Mouse (Mus musculus): ENCODE results near the gene Zfp708. TPM values are rescaled to one million over a fixed set of nuclear protein-coding genes. Genes with fewer than 3 reads are reported as not detected.

Gene Zfp708
- total and polyA plus RNA-seq, 3 experiments: 0.39 to 0.81 TPM; not detected in 1

DNA sequence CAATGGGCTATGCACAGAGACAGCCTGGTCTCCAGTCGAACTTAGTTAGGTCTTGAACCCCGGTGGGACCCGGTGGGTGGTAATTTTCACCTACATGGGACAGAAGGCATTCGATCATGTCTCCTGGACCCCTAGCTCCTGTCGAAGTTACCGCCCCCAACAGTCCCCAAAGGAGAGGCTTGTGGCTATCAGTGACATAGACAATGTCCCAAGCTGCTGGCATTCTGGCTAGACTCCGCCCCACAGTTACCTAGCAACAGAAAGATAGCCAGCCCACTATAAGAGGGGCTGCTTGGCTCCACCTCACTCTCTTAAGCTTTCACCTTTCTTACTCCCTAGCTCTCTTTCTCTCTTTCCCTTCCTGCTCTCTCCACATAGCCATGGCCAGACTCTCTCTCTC is 35.3 kb downstream of the Zfp708 start:
- TF ChIP-seq CHD2 (IDR thresholded peaks at IDR 0.05; ENCODE audit: low read length) (no peak), MAX (IDR thresholded peaks at IDR 0.05; ENCODE audit: low read length) (no peak), ELF1 (IDR thresholded peaks at IDR 0.05; ENCODE audit: low read depth, low read length) (no peak), TAL1 (IDR thresholded peaks at IDR 0.05; ENCODE audit: low read length) (no peak), ZMIZ1 (IDR thresholded peaks at IDR 0.05; ENCODE audit: low read depth, low read length) (no peak), ZKSCAN1 (IDR thresholded peaks at IDR 0.05; ENCODE audit: low read depth, low read length) (no peak)

DNA sequence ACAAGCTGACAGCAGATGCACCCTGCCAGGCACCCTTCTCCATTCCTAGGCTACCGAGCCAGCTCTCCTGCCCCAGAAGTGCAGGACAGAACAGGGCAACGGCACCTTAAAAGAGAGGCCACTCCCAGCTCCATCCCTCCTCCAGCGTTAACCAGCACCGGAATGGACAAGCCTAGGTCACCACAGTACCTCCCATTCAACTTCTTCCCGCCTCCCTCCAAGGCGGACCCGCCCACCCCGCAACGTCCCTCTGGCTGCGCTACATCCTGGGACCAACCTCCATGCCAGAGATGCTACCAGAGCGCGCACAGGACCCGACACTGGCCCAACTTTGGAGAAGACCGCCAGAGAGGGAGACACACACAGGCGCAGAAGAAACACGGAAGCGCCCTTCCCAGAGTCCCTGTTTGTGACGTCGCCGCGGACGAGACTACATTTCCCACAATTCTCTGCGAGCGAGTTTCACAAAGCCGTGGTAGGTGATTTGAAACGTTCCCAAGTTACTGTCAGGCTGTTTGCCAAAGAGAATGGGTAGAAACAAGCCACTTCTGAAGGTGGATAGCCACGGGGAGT is 36.9 kb downstream of the Zfp708 start, which contains the start of gene Zfp712:
Gene Zfp712 (minus strand): TSS at position 385 of the 573 bp plus-strand sequence.
- peak; percentile 37 for TF ChIP-seq NELFE (IDR thresholded peaks at IDR 0.05; ENCODE audit: low read depth, low read length)
- TF ChIP-seq POLR2AphosphoS2 (IDR thresholded peaks at IDR 0.05; ENCODE audit: low read length): peak; percentile 28; the same call in 1 of the 2 replicates
- TF ChIP-seq POLR2A (IDR thresholded peaks at IDR 0.05; ENCODE audit: control insufficient read depth in 1 of 2, insufficient read depth in 1 of 2, low read depth in 1 of 2, low read length in 2 of 2, poor library complexity in 1 of 2): peak; percentile 37 to 52; a peak in 1 of 4 replicates
- TF ChIP-seq ETS1 (IDR thresholded peaks at IDR 0.05; ENCODE audit: low read depth, low read length): peak; percentile 48
- TF ChIP-seq BHLHE40 (IDR thresholded peaks at IDR 0.05; ENCODE audit: borderline replicate concordance, low read depth, low read length): no peak
- TF ChIP-seq MAX (IDR thresholded peaks at IDR 0.05; ENCODE audit: low read length): peak; percentile 69; the same call in 1 of the 2 replicates
- TF ChIP-seq ZKSCAN1 (IDR thresholded peaks at IDR 0.05; ENCODE audit: low read depth, low read length): 0 out of 2 replicates have a peak, but pooled peaks have one; percentile 19
- no peak for TF ChIP-seq GATA1 (IDR thresholded peaks at IDR 0.05; ENCODE audit: low read depth, low read length)
- peak; percentile 56; the same call in 1 of the 2 replicates for TF ChIP-seq NRF1 (IDR thresholded peaks at IDR 0.05; ENCODE audit: insufficient read depth, low read depth, low read length, poor library complexity, severe bottlenecking)
- peak; percentile 98 for TF ChIP-seq HCFC1 (IDR thresholded peaks at IDR 0.05; ENCODE audit: low read depth, low read length)
- 0 out of 2 replicates have a peak, but pooled peaks have one; percentile 17 for TF ChIP-seq TCF12 (IDR thresholded peaks at IDR 0.05; ENCODE audit: low read depth, low read length)
- peak; percentile 93 for TF ChIP-seq ELF1 (IDR thresholded peaks at IDR 0.05; ENCODE audit: low read depth, low read length)
- no peak; the same call in 1 of the 2 replicates for TF ChIP-seq SMC3 (IDR thresholded peaks at IDR 0.05; ENCODE audit: low read depth, low read length)
- peak; percentile 42; the same call in 1 of the 2 replicates for TF ChIP-seq CHD2 (IDR thresholded peaks at IDR 0.05; ENCODE audit: low read length)
- TF ChIP-seq MXI1 (IDR thresholded peaks at IDR 0.05; ENCODE audit: low read depth, low read length): peak; percentile 88
- TF ChIP-seq ZC3H11A (IDR thresholded peaks at IDR 0.05; ENCODE audit: low read depth, low read length): no peak
- TF ChIP-seq EP300 (IDR thresholded peaks at IDR 0.05; ENCODE audit: low read depth in 1 of 2, low read length in 2 of 2): 0 out of 4 replicates have a peak, but pooled peaks of 1 of the 2 experiments have one; percentile 25
- TF ChIP-seq SIN3A (IDR thresholded peaks at IDR 0.05; ENCODE audit: low read length): peak; percentile 93
- TF ChIP-seq KAT2A (conservative IDR thresholded peaks at IDR 0.05; ENCODE audit: low read depth, low read length): peak; percentile 82
- H3K79me2 ChIP-seq (ENCODE audit: control insufficient read depth, insufficient read depth, low read length, poor library complexity): no peaks in the 10 kb centered on the region
- peak; percentile 96 for DNase-seq (ENCODE audit: low read depth, low spot score)
- H3K9me3 ChIP-seq (replicated peaks; ENCODE audit: insufficient read depth, low read length): no peaks in the 10 kb centered on the region
- peak within 1 kb of the TSS; percentile 84 to 99 for H3K4me3 ChIP-seq (ENCODE audit: control insufficient read depth in 1 of 2, insufficient read depth in 1 of 2, low read depth in 2 of 2, low read length in 2 of 2)
- H3K27me3 ChIP-seq (ENCODE audit: control insufficient read depth in 1 of 2, insufficient read depth in 2 of 2, low read length in 2 of 2): no peaks in the 10 kb centered on the region
- peak within 1 kb of the TSS; percentile 80 for H3K27ac ChIP-seq (ENCODE audit: control insufficient read depth, low read depth, low read length)
- H3K4me1 ChIP-seq (ENCODE audit: control insufficient read depth in 1 of 2, insufficient read depth in 2 of 2, low read length in 2 of 2): peaks cover 0 to 5% of the 10 kb centered on the region in 2 experiments; a peak in 1 of 4 replicates
- H3K36me3 ChIP-seq (ENCODE audit: control insufficient read depth in 1 of 2, insufficient read depth in 2 of 2, low read length in 2 of 2): peaks cover 0 to 3% of the 10 kb centered on the region in 2 experiments; a peak in 1 of 4 replicates
- H3K9ac ChIP-seq (ENCODE audit: control insufficient read depth, low read depth, low read length, poor library complexity, severe bottlenecking): peak within 1 kb of the TSS; percentile 78

More for the DNA sequence above, 35.3 kb downstream of the Zfp708 start:
- Histone ChIP-seq H3K9ac (ENCODE audit: control insufficient read depth, low read depth, low read length, poor library complexity, severe bottlenecking) (no peak overlapping the region), H3K79me2 (ENCODE audit: control insufficient read depth, insufficient read depth, low read length, poor library complexity) (no peaks in the 10 kb centered on the region), H3K4me3 (ENCODE audit: control insufficient read depth in 1 of 2, insufficient read depth in 1 of 2, low read depth in 2 of 2, low read length in 2 of 2) (no peak overlapping the region), H3K9me3 (replicated peaks; ENCODE audit: insufficient read depth, low read length) (no peaks in the 10 kb centered on the region), H3K27ac (ENCODE audit: control insufficient read depth, low read depth, low read length) (no peak overlapping the region), H3K36me3 (ENCODE audit: control insufficient read depth in 1 of 2, insufficient read depth in 2 of 2, low read length in 2 of 2) (peaks cover 0 to 3% of the 10 kb centered on the region in 2 experiments; a peak in 1 of 4 replicates), H3K27me3 (ENCODE audit: control insufficient read depth in 1 of 2, insufficient read depth in 2 of 2, low read length in 2 of 2) (no peaks in the 10 kb centered on the region), H3K4me1 (ENCODE audit: control insufficient read depth in 1 of 2, insufficient read depth in 2 of 2, low read length in 2 of 2) (peaks cover 0 to 5% of the 10 kb centered on the region in 2 experiments; a peak in 1 of 4 replicates)
- no peak for DNase-seq (ENCODE audit: low read depth, low spot score)
